Mouse (Mus musculus) olfactory bulb, adult 2 months (tissue): ENCODE measurements around the gene Slc12a8.

ENCODE experiments used
- CTCF ChIP-seq: fragments of 200-500 bp; IDR thresholded peaks from 2 replicates; pipeline ENCODE4 v1.5.1; 2012; ENCODE audit warnings: low read depth, mild to moderate bottlenecking, low read length, moderate library complexity; ENCODE audit not compliant: insufficient read depth
- POLR2A ChIP-seq: fragments of 200-500 bp; IDR thresholded peaks from 2 replicates; pipeline ENCODE4 v1.6.1; 2012; ENCODE audit warnings: mild to moderate bottlenecking, low read depth, low read length, moderate library complexity; ENCODE audit not compliant: insufficient read depth

DNA sequence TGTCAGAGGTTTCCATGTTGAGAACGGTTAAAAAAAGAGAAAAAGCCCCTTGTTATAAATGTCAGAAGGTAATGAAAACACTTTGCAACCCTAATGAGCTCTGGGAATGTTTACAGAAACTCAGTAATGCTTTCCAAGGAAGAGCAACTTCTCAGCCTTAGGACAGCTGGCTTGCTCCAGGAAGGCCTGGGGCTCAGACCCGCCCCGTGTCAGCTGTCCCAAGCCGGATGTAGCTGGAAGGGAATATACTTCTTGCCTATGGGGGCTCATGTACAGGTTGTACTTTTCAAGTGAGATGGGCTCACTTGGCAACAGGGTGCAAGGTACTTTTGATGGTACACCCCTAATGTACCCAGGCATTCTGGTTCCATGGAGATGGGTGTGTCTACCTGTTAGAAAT is 28.4 kb downstream of the Slc12a8 start:
- TF ChIP-seq CTCF (no peak), POLR2A (no peak)
